Mouse (Mus musculus): ENCODE data around the gene Lrrn2. TPM values are rescaled to one million over a fixed set of nuclear protein-coding genes. Genes with fewer than 3 reads are reported as not detected.
"Not testable (repeated sequence)": the region's sequence is repeated elsewhere in the genome, so short reads cannot be mapped to it uniquely, and the experiment has no call there.

Lrrn2 gene
- total RNA-seq, 2 experiments from 2014 or later: 0.43 to 0.62 TPM

GRCm38 (mm10) chr1:132928032-132928906, 48.2 kb downstream of the Lrrn2 start:
- intact Hi-C loops (cut with DNase I): no loop called here
- DNase-seq: no peak

GRCm38 (mm10) chr1:132928907-132929250, 48.8 kb downstream of the Lrrn2 start:
- DNase-seq: no peak
- intact Hi-C loops (cut with DNase I): no loop called here

DNA sequence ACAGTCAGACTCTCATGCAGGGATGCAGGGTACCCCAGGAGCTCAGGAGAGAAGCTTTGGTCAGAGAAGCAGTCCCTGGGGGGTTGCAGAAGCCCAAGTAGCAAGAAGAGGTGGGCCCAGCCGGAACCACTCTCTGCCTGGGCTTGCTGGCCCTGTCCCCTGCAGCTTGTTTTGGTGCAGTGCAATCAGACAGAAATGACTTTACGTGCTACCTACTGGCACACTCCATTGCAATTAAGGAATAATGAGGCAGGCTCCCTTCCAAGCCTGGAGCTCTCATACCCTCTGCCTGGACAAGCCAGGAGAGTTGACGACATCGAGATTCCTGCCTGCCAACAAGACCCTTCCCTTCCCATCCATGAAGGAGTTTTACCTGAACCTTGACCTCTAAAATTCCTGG, 50.2 kb downstream of the Lrrn2 start:
- intact Hi-C loops (cut with DNase I): no loop called here
- no peak for DNase-seq

- intact Hi-C loops (cut with DNase I): no loop called here
- DNase-seq: no peak
Measured at GRCm38 (mm10) chr1:132932421-132932820, 52.3 kb downstream of the Lrrn2 start.

DNA sequence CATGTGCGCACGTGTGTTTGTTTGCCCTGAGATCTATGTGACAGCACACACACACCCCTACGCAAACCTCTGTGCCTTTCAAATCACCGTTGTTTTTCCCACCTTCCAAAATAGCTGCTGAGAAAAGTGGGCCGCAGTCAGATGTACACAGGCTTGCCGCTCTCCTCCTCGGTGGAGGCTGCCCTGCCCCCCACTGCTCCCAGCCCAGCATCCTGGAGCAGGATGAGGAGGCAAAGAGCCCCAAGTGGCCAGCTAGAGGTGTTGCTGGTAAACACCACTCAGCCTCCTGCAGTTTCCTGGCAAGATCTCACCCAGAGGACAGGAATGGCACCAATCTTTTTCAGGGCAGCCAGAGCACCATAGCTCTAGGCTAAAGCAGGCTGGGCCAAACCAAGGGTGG, 54.8 kb downstream of the Lrrn2 start:
- intact Hi-C loops (cut with DNase I): no loop called here

GRCm38 (mm10) chr1:132937296-132938030, 57.4 kb downstream of the Lrrn2 start:
- intact Hi-C loops (cut with DNase I): no loop called here
- no peak for DNase-seq

More for the DNA sequence above, 54.8 kb downstream of the Lrrn2 start:
- no peak for DNase-seq

DNA sequence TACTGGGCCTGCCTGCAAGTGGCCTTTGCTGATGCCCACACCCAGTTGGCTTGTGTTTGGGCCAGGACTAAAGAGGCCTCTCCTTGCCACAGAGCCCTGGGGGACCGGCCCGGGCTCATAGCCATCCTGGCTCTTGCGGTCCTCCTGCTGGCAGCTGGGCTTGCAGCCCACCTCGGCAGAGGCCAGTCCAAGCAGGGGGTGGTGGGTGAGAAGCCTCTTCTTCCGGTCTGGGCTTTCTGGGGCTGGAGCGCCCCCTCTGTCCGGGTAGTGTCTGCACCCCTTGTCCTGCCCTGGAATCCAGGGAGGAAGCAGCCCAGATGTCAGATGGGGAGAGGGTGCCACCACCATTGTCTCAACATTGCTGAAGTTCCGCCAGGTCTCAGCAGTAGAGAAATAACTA, 58.9 kb downstream of the Lrrn2 start:
- DNase-seq: no peak
- intact Hi-C loops (cut with DNase I): no loop called here

DNA sequence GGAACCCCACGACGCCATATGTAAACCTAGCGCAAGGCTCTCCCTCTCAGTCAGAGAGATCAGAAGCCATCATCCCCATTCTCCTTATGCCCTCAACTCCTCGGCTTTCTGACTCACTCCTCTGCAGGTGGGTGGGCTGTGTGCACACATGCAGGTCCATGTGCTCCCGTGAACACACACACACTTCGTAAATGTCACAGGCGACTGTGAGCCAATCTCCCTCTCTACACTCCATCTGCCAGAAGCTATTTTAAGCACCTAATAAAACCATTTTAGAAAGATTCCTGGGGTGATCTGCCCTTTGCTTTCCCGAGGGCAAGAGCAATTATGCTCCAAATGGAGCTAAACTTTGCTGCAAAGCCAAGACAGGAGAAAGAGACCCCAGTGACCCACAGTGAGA, 65.8 kb downstream of the Lrrn2 start:
- intact Hi-C loops (cut with DNase I): no loop called here
- DNase-seq: no peak

GRCm38 (mm10) chr1:132947811-132948210, 67.7 kb downstream of the Lrrn2 start:
- DNase-seq: no peak
- intact Hi-C loops (cut with DNase I): no loop called here

DNA sequence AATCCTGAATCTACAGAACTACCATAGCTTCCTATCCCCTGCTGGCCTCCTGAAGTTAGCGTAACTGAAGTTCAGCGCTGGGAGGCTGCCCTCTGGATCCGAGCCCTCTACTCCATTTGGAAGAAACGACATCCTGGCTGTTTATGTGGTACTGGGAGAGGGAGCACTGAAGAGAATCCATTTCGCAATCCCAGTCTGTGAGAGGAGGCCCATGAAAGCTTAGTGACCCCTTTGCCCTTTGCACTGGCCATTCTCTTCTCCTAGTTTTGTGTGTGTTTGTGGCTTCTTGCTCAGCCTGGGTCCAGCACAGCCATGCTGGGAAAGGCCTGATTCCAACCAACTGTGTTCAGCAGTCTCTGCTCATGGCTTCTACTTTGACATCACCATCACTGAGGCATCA, 76.7 kb downstream of the Lrrn2 start:
- intact Hi-C loops (cut with DNase I): no loop called here

DNA sequence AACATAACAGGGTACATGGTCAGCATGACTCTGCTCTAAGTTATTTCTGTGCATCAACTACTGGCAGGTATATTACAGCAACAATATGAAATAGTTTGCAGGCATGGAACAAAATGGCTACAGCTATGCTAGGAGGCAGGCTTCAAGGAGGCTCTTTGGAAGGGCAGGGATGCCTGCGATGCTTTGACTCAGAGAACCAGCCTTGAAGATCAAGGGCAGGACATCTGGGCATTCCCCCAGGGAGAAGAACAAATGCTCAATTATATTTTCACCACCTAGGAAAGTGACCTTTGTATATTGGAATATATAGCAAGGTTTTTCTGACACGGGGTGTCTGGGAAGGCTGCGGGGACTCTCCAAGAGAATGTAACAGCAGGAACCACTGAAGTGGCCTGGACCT, 81.7 kb downstream of the Lrrn2 start:
- DNase-seq: no peak
- intact Hi-C loops (cut with DNase I): no loop called here

More for the DNA sequence above, 76.7 kb downstream of the Lrrn2 start:
- DNase-seq: no peak

DNA sequence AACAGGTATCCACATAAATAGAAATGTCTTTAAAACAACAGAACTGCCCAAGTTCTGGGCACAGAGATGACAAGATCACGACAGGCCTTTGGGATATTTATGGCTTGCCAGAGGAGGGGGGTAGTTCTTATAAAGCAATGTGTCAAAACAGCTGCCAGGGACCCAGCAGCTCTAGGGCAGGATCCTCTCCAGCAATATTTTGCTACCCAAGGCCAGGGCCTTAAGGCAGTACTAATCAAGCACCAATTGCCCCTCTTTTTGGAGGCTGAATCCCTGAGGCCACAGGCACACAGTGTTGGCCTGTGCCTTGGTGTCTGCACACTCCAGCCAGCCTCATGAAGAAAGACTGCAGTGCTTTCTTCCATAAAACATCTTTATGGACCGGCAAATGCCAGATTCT, 84.0 kb downstream of the Lrrn2 start:
- intact Hi-C loops (cut with DNase I): no loop called here

DNA sequence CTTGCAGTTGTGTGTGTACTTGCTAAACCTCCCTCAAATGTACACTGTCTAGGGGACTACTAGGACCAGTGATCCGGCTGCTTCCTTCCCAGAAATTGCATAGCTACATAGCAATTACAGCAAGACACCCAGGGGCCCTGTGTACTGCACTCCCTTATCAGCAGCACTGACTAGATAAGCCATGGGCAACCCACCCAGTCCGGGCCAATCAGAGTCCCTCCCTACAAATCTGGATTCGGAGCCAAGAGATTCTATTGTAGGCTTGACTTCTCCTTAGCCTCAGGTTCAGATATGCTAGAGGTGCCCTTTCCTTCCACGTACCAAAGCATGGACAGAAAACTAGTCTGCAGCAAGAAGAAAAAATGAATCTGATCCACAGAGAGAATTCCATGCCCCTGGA, 84.6 kb downstream of the Lrrn2 start:
- DNase-seq: no peak
- intact Hi-C loops (cut with DNase I): no loop called here

More for the DNA sequence above, 84.0 kb downstream of the Lrrn2 start:
- DNase-seq: no peak

DNA sequence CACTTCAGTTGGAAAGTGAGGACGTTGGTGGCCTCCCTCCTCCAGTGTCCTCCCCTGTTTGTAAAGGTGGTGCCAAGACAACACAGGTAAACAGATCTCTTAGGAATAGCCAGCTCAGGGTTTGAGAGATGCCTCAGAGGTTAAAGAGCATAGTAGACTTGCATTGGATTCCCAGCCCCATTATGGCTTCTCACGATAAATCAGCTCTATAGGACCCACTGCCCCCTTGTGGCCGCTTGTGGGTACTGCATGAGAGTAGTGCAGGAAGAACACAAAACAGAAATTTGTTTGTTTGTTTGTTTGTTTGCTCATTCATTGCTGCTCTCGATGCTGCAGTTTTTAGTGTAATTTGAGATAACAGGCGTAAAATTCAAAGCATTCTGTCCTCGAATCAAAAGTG, 88.6 kb downstream of the Lrrn2 start:
- peak in 1 of 2 experiments; percentile 29 for DNase-seq
- intact Hi-C loops (cut with DNase I): loop anchor here (1.0 kb wide), 1 partner anchor 211 kb away; no protein-coding TSS in a partner anchor

- intact Hi-C loops (cut with DNase I): no loop called here
- DNase-seq: no peak
Measured at GRCm38 (mm10) chr1:132977402-132977801, 97.3 kb downstream of the Lrrn2 start.

DNA sequence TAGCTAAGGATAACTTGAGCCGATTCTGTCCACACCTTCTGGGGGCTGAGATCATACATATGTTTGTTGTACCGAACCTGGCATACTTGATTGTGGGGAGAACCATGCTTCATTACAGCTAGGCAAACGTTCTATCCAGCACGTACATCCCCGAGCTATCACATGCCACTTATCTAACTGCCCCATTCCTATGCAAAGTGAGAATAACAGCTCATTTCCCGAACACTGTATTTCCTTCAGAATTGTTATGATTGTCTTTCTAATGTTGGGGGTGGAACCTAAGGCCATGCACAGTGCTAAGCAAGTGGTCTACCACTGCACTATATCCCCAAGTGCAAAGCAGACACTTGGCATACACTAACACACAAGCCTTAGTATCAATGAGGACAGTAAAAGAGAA, 101.2 kb downstream of the Lrrn2 start:
- no peak for DNase-seq
- intact Hi-C loops (cut with DNase I): no loop called here

- DNase-seq: no peak
- intact Hi-C loops (cut with DNase I): no loop called here
Measured at GRCm38 (mm10) chr1:132982728-132983127, 102.7 kb downstream of the Lrrn2 start.

DNA sequence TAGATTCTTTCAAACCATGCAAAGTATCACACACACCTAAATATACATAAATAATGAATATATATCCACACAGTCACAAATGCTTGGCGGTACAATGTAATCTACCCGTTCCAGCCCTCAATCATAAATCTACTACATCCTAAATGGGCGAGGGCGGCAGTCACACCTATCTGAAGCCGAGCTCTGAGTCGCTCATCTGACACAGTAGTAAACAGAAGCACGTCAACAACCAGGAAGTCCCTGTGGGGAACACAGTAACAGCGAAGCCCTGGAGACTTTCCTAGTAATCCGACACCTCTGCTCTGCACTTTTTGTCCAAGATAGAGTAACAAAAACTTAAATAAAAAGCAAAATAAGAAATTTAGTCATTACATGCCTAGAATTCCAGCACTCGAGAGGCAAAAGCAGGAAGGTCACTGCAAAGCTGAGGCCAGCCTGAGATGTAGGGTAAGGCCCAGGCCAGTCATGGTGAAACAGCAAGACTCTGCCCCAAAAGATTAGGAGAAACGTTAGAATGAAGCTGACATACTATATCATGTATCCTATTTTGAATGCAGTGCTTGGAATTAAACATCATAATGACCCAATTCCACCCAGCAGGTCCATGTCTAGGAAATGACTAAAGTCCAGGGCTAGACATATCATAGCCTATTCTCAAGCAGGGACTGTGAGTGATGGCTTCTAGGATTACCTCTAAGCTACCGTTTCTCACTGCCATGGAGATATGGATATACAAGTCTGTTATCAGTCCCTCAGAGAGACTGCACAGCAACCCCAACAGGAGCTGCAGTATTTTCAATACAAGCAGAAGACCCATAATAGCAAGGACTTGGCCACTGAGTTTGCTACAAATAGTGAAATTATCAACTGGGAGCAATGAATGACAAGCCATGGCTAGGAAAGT, 108.7 kb downstream of the Lrrn2 start:
- DNase-seq; intact Hi-C loops (cut with DNase I): not testable (repeated sequence)
